8 mouse cellular contexts compared by ENCODE assay signal in genomic region chr13:74617163-74618019, GRCm38 (mm10). TPM values are rescaled to one million over a fixed set of nuclear protein-coding genes. Genes with fewer than 3 reads are reported as not detected.
DNase-seq lines count a peak whose midpoint lies in the region; ATAC-seq and TF ChIP-seq lines count a peak whose summit lies in the region.
"Not testable (repeated sequence)": the region's sequence is repeated elsewhere in the genome, so short reads cannot be mapped to it uniquely, and the experiment has no call there.

No protein-coding gene starts in this region.

- peak overlapping the region; percentile 44 for H3K4me2 ChIP-seq in hindbrain, embryonic 11.5 days (replicated peaks; ENCODE audit: low read depth, low read length)
- peak overlapping the region; percentile 54 for H3K4me2 ChIP-seq in lung, postnatal 0 days (replicated peaks; ENCODE audit: low read depth, low read length)

- not testable (repeated sequence) for TF ChIP-seq EP300 in lung, postnatal 0 days (IDR thresholded peaks at IDR 0.05)

- ATAC-seq in hindbrain, embryonic 11.5 days (ENCODE audit: low FRiP score) = peak; percentile 99
- ATAC-seq in lung, postnatal 0 days = peak; percentile 97

- H3K27ac ChIP-seq in hindbrain, embryonic 11.5 days (ENCODE audit: low read depth, low read length) = peak overlapping the region; percentile 75
- peak overlapping the region; percentile 81 for H3K27ac ChIP-seq in lung, postnatal 0 days (ENCODE audit: low read length)

- not testable (repeated sequence) for H3K27me3 ChIP-seq in hindbrain, embryonic 11.5 days (ENCODE audit: control insufficient read depth, insufficient read depth, low read length); lung, postnatal 0 days (replicated peaks; ENCODE audit: insufficient read depth, low read length)

- WGBS in hindbrain, embryonic 11.5 days = 10% methylated on average over 22 of the region's 22 CpGs
- WGBS in lung, postnatal 0 days = 10% methylated on average over 22 of the region's 22 CpGs

- not testable (repeated sequence) for H3K9me3 ChIP-seq in hindbrain, embryonic 11.5 days (ENCODE audit: control insufficient read depth, low read length); lung, postnatal 0 days (ENCODE audit: low read length)

- H3K4me1 ChIP-seq in hindbrain, embryonic 11.5 days (replicated peaks; ENCODE audit: control insufficient read depth, insufficient read depth, low read length); lung, postnatal 0 days (ENCODE audit: insufficient read depth, low read depth, low read length): not testable (repeated sequence)

- not testable (repeated sequence) for TF ChIP-seq CTCF in lung, postnatal 0 days (IDR thresholded peaks at IDR 0.05)

- H3K4me3 ChIP-seq in hindbrain, embryonic 11.5 days (ENCODE audit: low read depth, low read length) = peak overlapping the region; percentile 43
- peak overlapping the region; percentile 43 for H3K4me3 ChIP-seq in lung, postnatal 0 days (ENCODE audit: low read depth, low read length)

- DNase-seq in NIH3T3 (ENCODE audit: low read depth) = peak; percentile 89
- peak; percentile 81 to 82 for DNase-seq in cerebellum, postnatal 10 days
- DNase-seq in frontal cortex, postnatal 10 days (ENCODE audit: low spot score in 2 of 2) = peak; percentile 82 to 85
- peak; percentile 79 for DNase-seq in hindbrain, embryonic 11.5 days (ENCODE audit: low spot score)
- DNase-seq in layer of hippocampus, postnatal 10 days (ENCODE audit: low spot score in 2 of 2) = peak; percentile 68 to 73
- peak; percentile 94 for DNase-seq in lung, postnatal 0 days (ENCODE audit: low spot score)
- DNase-seq in ovary, postnatal 10 days (ENCODE audit: low spot score) = peak; percentile 31
- peak; percentile 89 for DNase-seq in thymus, postnatal 0 days (ENCODE audit: low spot score)

- H3K36me3 ChIP-seq in hindbrain, embryonic 11.5 days (ENCODE audit: control insufficient read depth, insufficient read depth, low read length); lung, postnatal 0 days (ENCODE audit: insufficient read depth, low read length): not testable (repeated sequence)

- peak overlapping the region; percentile 44 for H3K9ac ChIP-seq in hindbrain, embryonic 11.5 days (ENCODE audit: low read depth, low read length)
- H3K9ac ChIP-seq in lung, postnatal 0 days (replicated peaks; ENCODE audit: low read depth) = peak overlapping the region; percentile 39

RNA-seq across cellular contexts. Expression of gene Erap1, which starts 22.0 kb away (rescaled TPM):
- polyA plus RNA-seq in hindbrain, embryonic 11.5 days (2014; fragmentation: Nextera tagmentation; extraction: Ambion mirVana) = 5.9 and 6.4 TPM in 2 replicates
- total RNA-seq in layer of hippocampus, postnatal 10 days (2021) = 10 to 100 TPM in 1 of 2 experiments, 1 to 10 TPM in 1; 9.6 to 10.0 TPM
- polyA plus RNA-seq in lung, postnatal 0 days (2015; fragmentation: Nextera tagmentation; extraction: Ambion mirVana) = 25.5 and 33.6 TPM in 2 replicates
- polyA plus RNA-seq in thymus, postnatal 0 days (2015; fragmentation: Nextera tagmentation; extraction: Ambion mirVana) = 57.8 and 58.9 TPM in 2 replicates

Comparison
In these comparisons a context has a peak if more than half of its experiments do, and no peak if none do; other contexts are left out.
1. Peak in every context shown above with its lines: DNase-seq, ATAC-seq, H3K4me3 ChIP-seq and H3K27ac ChIP-seq.
2. DNase-seq: peak in every context shown above with its lines; median percentile 94 in lung, postnatal 0 days; 89 in NIH3T3; 89 in thymus, postnatal 0 days; 84 in frontal cortex, postnatal 10 days; 82 in cerebellum, postnatal 10 days; 79 in hindbrain, embryonic 11.5 days; 70 in layer of hippocampus, postnatal 10 days; 31 in ovary, postnatal 10 days.